In the genomic region with DNA sequence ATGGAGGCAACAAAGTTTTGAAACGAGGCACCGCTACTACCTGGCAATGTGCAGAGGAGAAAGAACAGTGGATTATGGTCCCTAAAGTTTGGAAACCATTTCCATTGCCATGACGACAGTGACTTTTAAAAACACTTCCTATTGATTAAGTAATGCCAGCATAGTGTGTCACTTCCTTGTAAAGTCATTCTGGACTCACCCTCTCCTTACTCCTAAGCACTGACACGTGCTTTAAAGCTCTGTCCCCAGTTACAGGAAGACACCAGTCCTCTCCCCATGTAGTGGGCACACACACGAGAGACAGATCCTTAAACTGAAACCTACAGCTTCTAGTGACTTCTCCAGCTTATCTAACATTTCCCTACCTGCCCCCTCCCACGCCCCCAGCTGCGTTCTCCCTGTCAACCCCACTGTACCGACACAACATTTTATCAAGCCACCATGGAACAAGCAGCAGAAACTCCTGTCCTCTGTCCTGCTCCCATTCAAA, we compare ENCODE assay signal across 26 mouse cellular contexts. TPM values are rescaled to one million over a fixed set of nuclear protein-coding genes. Genes with fewer than 3 reads are reported as not detected.
A peak's percentile ranks its signal among the peaks of the same experiment; 100 is the strongest.
DNase-seq lines count a peak whose midpoint lies in the region; ATAC-seq and TF ChIP-seq lines count a peak whose summit lies in the region.
"Had no signal": no experiment of that assay in that cellular context is flagged by ENCODE, and none has a peak within 500 bp of the region (broad histone marks: within the 10 kb centered on the region; RNA-seq: fewer than 3 reads in every experiment).

No protein-coding gene starts in this region.

- TF ChIP-seq POLR2A in lung, adult 2 months (IDR thresholded peaks at IDR 0.05; ENCODE audit: borderline replicate concordance, extremely low read depth, low read depth, low read length), result no peak

- H3K27ac ChIP-seq in lung, postnatal 0 days (ENCODE audit: low read length), result no peak overlapping the region
- H3K27ac ChIP-seq: forebrain, embryonic 10.5 days; forebrain, embryonic 13.5 days; heart, embryonic 10.5 days; heart, embryonic 13.5 days; hindbrain, embryonic 14.5 days; hindbrain, postnatal 0 days had no signal

- no peaks in the 10 kb centered on the region for H3K27me3 ChIP-seq in lung, postnatal 0 days (replicated peaks; ENCODE audit: insufficient read depth, low read length)
- no peaks in the 10 kb centered on the region for H3K27me3 ChIP-seq in megakaryocyte, embryonic 14.5 days (replicated peaks)
- H3K27me3 ChIP-seq: forebrain, embryonic 13.5 days; heart, embryonic 13.5 days had no signal

- TF ChIP-seq CTCF in lung, postnatal 0 days (IDR thresholded peaks at IDR 0.05), result no peak
- TF ChIP-seq CTCF in lung, adult 2 months (IDR thresholded peaks at IDR 0.05; ENCODE audit: insufficient read depth, low read length), result no peak

- WGBS in lung, postnatal 0 days, result 59% methylated on average over 8 of the region's 8 CpGs
- WGBS in lung, adult 2 months, result 51% methylated on average over 8 of the region's 8 CpGs

- no peak overlapping the region for H3K4me3 ChIP-seq in lung, postnatal 0 days (ENCODE audit: low read depth, low read length)
- H3K4me3 ChIP-seq in lung, adult 2 months (replicated peaks; ENCODE audit: extremely low read depth, low read depth, low read length), result no peak overlapping the region
- H3K4me3 ChIP-seq in megakaryocyte, embryonic 14.5 days (replicated peaks), result peak overlapping the region; percentile 59
- H3K4me3 ChIP-seq: forebrain, embryonic 10.5 days; forebrain, embryonic 13.5 days; heart, embryonic 10.5 days; heart, embryonic 13.5 days had no signal

- intact Hi-C loops in heart, postnatal 10 days (cut with DNase I), result no loop called here

- peak; percentile 46 for ATAC-seq in lung, postnatal 0 days
- ATAC-seq: CD4-positive, CD25-positive, alpha-beta regulatory T cell, adult 4 months; forebrain, embryonic 13.5 days; forebrain, embryonic 16.5 days; hindbrain, postnatal 0 days; inflammation-experienced regulatory T-cells, adult 6 months had no signal

- H3K9me3 ChIP-seq in lung, postnatal 0 days (ENCODE audit: low read length), result no peaks in the 10 kb centered on the region
- H3K9me3 ChIP-seq in megakaryocyte, embryonic 14.5 days, result 0 out of 2 replicates have a peak, but pooled peaks cover 3% of the 10 kb centered on the region
- H3K9me3 ChIP-seq: forebrain, embryonic 10.5 days; forebrain, embryonic 13.5 days; heart, embryonic 10.5 days; heart, embryonic 13.5 days had no signal

- no peaks in the 10 kb centered on the region for H3K4me1 ChIP-seq in lung, postnatal 0 days (ENCODE audit: insufficient read depth, low read depth, low read length)
- H3K4me1 ChIP-seq in lung, adult 2 months (ENCODE audit: control insufficient read depth, insufficient read depth, low read length), result peaks cover 5% of the 10 kb centered on the region
- peaks cover 84% of the 10 kb centered on the region for H3K4me1 ChIP-seq in megakaryocyte, embryonic 14.5 days
- H3K4me1 ChIP-seq: forebrain, embryonic 13.5 days had no signal

- H3K36me3 ChIP-seq in lung, postnatal 0 days (ENCODE audit: insufficient read depth, low read length), result no peaks in the 10 kb centered on the region
- H3K36me3 ChIP-seq in megakaryocyte, embryonic 14.5 days (replicated peaks; ENCODE audit: low read length), result peaks cover 28% of the 10 kb centered on the region
- H3K36me3 ChIP-seq: forebrain, embryonic 10.5 days had no signal

- no peak overlapping the region for H3K4me2 ChIP-seq in lung, postnatal 0 days (replicated peaks; ENCODE audit: low read depth, low read length)
- H3K4me2 ChIP-seq: forebrain, embryonic 13.5 days; heart, embryonic 13.5 days; hindbrain, embryonic 14.5 days had no signal

- DNase-seq in heart, adult 9 months (ENCODE audit: low spot score in 2 of 2), result peak; percentile 27 to 51
- no peak for DNase-seq in heart, postnatal 10 days
- no peak for DNase-seq in lung, postnatal 0 days (ENCODE audit: low spot score)
- no peak for DNase-seq in lung, adult 2 months
- DNase-seq in 416B (ENCODE audit: low read depth), result peak; percentile 22
- DNase-seq in cerebellum, postnatal 25 days, result no peak
- DNase-seq: adrenal gland, adult 8-10 months; adrenal gland, postnatal 25 days; cerebellum, adult 11-12 months; cerebellum, adult 8-10 months; cerebellum, postnatal 10 days; gastrocnemius, postnatal 10 days; gastrocnemius, postnatal 36 days; heart, postnatal 4 days had no signal

- no peak for TF ChIP-seq EP300 in lung, postnatal 0 days (IDR thresholded peaks at IDR 0.05)

- H3K9ac ChIP-seq in lung, postnatal 0 days (replicated peaks; ENCODE audit: low read depth), result no peak overlapping the region
- H3K9ac ChIP-seq: forebrain, embryonic 13.5 days; heart, embryonic 13.5 days; hindbrain, embryonic 14.5 days had no signal

RNA-seq across cellular contexts. Expression of a gene that starts 59.9 kb away (rescaled TPM):
- 10 to 100 TPM; 25.4 to 26.9 TPM for total RNA-seq in heart, postnatal 10 days (2021)
- 2.5 and 3.0 TPM in 2 replicates for polyA plus RNA-seq in lung, postnatal 0 days (2015; fragmentation: Nextera tagmentation; extraction: Ambion mirVana)
- 6.7 and 7.4 TPM in 2 replicates for polyA plus RNA-seq in lung, adult 2 months (2012; rRNA removed)
- polyA plus RNA-seq in megakaryocyte, embryonic 14.5 days (2012; ENCODE audit: insufficient read depth, low replicate concordance), result 2.3 and 3.5 TPM in 2 replicates
- total RNA-seq: granulocyte monocyte progenitor cell, adult 5-6 weeks; MEL had no signal

Comparison
In these comparisons a context has a peak if more than half of its experiments do, and no peak if none do; other contexts are left out.
1. DNase-seq: peak in heart, adult 9 months (2 of 2) and 416B (single experiment); none in heart, postnatal 10 days (0 of 2), lung, postnatal 0 days (single experiment), lung, adult 2 months (single experiment) and cerebellum, postnatal 25 days (0 of 2).